Mouse (Mus musculus) embryonic facial prominence, embryonic 10.5 days (tissue): Measurements from ENCODE around the gene Cacng3. TPM values are rescaled to one million over a fixed set of nuclear protein-coding genes. Genes with fewer than 3 reads are reported as not detected.
A peak's percentile ranks its signal among the peaks of the same experiment; 100 is the strongest.

ENCODE experiments used
- DNase-seq: peaks from one replicate; pipeline ENCODE4 v3.0.0-alpha.2; 2017; ENCODE audit warnings: low spot score
- H3K27ac ChIP-seq: fragments of 300-500 bp; sonication (generic); replicated peaks from 2 replicates; pipeline ENCODE4 v1.5.1; 2016; ENCODE audit warnings: mild to moderate bottlenecking
- H3K27me3 ChIP-seq: fragments of 300-500 bp; sonication (generic); replicated peaks from 2 replicates; pipeline ENCODE4 v1.6.1; 2016; ENCODE audit warnings: low read depth, mild to moderate bottlenecking; ENCODE audit not compliant: poor library complexity, severe bottlenecking
- H3K36me3 ChIP-seq: fragments of 300-500 bp; sonication (generic); replicated peaks from 2 replicates; pipeline ENCODE4 v1.6.1; 2016; ENCODE audit warnings: mild to moderate bottlenecking, moderate library complexity
- H3K4me1 ChIP-seq: fragments of 300-500 bp; sonication (generic); 2 replicates; pipeline ENCODE4 v1.6.1; 2016
- H3K4me3 ChIP-seq: fragments of 300-500 bp; sonication (generic); 2 replicates; pipeline ENCODE4 v1.5.1; 2016; ENCODE audit warnings: mild to moderate bottlenecking, moderate library complexity
- H3K9me3 ChIP-seq: fragments of 300-500 bp; sonication (generic); 2 replicates; pipeline ENCODE4 v1.6.1; 2016; ENCODE audit warnings: mild to moderate bottlenecking
- WGBS: fragments of 180-500 bp; shearing (Covaris S2); methylation state at CpG from one replicate; pipeline ENCODE4 v1.1.7; 2016; 5-methylcytosine and 5-hydroxymethylcytosine counted together
- polyA plus RNA-seq: library from polyadenylated mRNA; unstranded; fragments of >200 nt; fragmentation: Nextera tagmentation; extraction: Ambion mirVana; gene quantifications from 2 replicates; pipeline ENCODE4 v1.2.1, GENCODE M21; 2016

The Cacng3 gene
- polyA plus RNA-seq, 1 experiment from 2014 or later = 0.06 TPM

DNA sequence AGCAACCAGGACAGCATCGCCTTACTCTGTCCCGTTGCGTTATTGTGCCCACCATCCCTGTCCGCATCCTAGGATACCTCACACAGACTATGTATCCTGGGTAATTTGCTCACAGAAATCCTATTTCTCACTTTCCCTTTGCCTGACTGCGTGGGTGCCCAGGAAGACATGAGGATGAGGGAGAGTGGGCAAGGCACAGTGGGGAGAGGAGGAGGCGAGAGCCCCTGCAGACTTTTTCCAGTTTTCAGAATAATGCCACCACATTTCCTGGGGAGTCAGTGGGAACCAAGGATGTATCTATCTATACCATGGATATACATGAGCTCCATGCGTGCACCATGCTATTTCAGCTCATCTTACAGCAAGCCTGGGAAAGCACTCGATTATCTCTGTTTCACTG, 57.9 kb downstream of the Cacng3 start:
- Histone ChIP-seq H3K9me3 (no peaks in the 10 kb centered on the region), H3K36me3 (no peaks in the 10 kb centered on the region), H3K27ac (no peak overlapping the region), H3K4me1 (0 out of 2 replicates have a peak, but pooled peaks cover 4% of the 10 kb centered on the region), H3K27me3 (no peaks in the 10 kb centered on the region), H3K4me3 (no peak overlapping the region)
- DNase-seq = no peak
- 89% methylated on average over 8 of the region's 8 CpGs for WGBS

DNA sequence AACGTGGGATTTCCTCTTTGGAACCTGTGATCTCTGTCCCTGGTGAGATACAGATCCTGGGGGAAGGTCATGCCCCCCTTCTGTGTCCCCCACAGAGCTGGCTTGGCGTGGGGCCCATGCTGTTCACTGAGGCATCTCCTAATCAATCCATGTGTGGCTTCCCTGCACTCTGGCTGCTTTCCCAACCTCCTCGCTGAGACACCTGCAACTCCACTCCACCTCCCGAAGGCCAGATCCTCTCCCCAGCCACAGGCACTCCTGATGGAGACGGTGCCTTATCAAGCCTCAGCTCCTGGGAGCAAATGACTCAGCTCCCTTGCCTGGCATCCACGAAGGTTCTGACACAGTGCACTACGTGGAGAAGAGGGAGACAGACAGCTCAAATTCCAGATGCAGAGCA, 58.6 kb downstream of the Cacng3 start:
- Histone ChIP-seq H3K9me3 (no peaks in the 10 kb centered on the region), H3K4me3 (no peak overlapping the region), H3K27me3 (no peaks in the 10 kb centered on the region), H3K36me3 (no peaks in the 10 kb centered on the region), H3K27ac (0 out of 2 replicates have a peak overlapping the region, but pooled peaks have one; percentile 24), H3K4me1 (0 out of 2 replicates have a peak, but pooled peaks cover 4% of the 10 kb centered on the region)
- no peak for DNase-seq
- 52% methylated on average over 7 of the region's 7 CpGs for WGBS

DNA sequence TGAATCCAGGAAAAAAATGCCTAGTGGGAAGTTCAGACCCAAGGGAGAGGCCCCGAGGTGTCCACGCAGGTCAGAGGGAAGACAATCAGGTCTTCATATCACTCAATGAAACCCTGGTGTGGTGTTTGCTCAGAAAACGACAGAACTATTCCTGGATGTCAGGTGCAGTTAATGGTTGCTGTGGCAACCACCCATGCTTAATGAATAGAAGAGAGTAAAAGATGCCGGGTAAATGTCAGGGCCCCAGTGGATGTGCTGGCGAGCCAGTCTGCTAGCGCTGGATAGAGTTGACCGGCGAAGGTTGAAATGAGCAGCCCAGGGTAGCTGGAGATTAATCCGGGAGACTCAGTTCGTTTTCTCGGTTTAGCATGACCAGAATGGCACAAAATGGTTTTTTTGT, 65.0 kb downstream of the Cacng3 start:
- no peak for DNase-seq
- H3K27ac ChIP-seq = no peak overlapping the region
- H3K4me3 ChIP-seq = no peak overlapping the region
- no peaks in the 10 kb centered on the region for H3K36me3 ChIP-seq
- no peaks in the 10 kb centered on the region for H3K9me3 ChIP-seq
- H3K4me1 ChIP-seq = no peaks in the 10 kb centered on the region
- no peaks in the 10 kb centered on the region for H3K27me3 ChIP-seq
- WGBS = 71% methylated on average over 11 of the region's 11 CpGs

DNA sequence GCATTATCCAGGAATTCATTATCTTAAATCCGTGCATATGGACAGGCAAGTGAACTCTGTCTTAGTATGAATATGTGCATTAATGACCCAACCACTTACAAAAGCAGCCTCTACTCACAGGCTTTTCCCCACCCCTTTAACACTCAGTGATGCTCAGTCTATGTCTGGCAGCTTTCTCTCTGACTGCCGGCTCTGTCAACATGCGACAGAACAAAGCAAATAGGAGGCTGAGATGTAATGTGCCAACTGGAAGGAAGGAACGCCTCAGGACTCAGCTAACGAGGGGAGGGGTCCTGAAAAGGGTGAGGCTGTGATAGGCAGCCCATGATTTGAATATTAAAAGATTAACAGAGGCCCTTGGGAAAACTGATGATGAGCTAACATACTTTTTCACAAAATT, 68.2 kb downstream of the Cacng3 start:
- Histone ChIP-seq H3K27ac (no peak overlapping the region), H3K27me3 (no peaks in the 10 kb centered on the region), H3K36me3 (no peaks in the 10 kb centered on the region), H3K4me1 (no peaks in the 10 kb centered on the region), H3K4me3 (no peak overlapping the region), H3K9me3 (no peaks in the 10 kb centered on the region)
- DNase-seq = no peak
- WGBS = 58% methylated on average over 5 of the region's 5 CpGs

DNA sequence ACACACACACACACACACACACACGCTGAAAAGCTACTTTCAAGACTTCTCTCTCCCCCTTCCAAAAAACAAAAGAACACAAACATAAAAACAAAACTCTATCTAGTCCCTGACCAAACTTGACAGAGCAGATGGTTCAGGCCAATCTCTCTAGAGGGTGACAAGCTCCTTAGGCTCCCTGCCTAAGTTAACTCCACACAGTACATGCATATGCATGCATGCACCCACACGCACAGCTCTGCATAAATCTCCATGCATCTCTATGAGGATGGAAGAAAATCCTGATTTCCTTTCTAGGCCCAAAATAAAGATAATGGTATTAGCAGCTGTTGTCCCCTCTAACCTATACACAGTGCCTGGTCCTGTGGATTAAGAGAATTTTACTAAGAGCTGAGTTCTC, 70.4 kb downstream of the Cacng3 start:
- no peaks in the 10 kb centered on the region for H3K36me3 ChIP-seq
- no peak overlapping the region for H3K4me3 ChIP-seq
- 92% methylated on average over 2 of the region's 2 CpGs for WGBS
- H3K27me3 ChIP-seq = no peaks in the 10 kb centered on the region
- no peak overlapping the region for H3K27ac ChIP-seq
- no peak for DNase-seq
- H3K4me1 ChIP-seq = no peaks in the 10 kb centered on the region
- no peaks in the 10 kb centered on the region for H3K9me3 ChIP-seq

DNA sequence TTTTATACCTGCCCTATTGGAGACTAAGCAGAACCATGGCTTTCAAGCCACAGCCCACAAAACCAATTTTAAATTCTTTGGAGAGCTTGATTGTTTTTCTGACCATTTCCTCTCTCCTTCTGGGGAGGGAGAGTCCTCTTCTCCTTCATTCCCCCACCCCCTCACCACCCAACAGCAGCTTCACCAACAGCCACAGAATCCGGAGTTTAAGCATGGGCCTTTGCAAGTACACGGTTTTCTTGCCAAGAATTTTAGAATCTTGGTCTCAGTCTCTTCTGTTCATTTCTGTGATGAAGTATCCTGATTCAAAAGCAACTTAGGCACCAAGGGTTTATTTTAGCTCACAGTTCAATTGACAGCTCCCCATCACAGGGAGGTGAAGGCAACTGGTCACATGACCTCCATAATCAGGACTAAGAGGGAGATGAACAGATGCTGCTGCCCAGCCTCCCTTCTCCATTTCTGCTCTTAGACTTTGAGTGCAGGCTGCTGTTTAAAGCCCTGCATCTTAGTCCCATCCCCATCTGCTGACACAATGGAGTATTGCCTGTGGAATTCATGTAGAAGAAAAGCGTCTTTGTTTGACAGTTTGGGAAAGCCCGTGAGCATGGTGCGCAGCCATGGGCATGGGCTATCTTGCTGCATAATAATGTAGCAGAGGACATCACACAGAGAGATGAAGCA, 85.8 kb downstream of the Cacng3 start:
- DNase-seq = no peak
- no peaks in the 10 kb centered on the region for H3K27me3 ChIP-seq
- no peaks in the 10 kb centered on the region for H3K4me1 ChIP-seq
- no peaks in the 10 kb centered on the region for H3K36me3 ChIP-seq
- no peak overlapping the region for H3K27ac ChIP-seq
- no peaks in the 10 kb centered on the region for H3K9me3 ChIP-seq
- WGBS = 75% methylated on average over 5 of the region's 5 CpGs
- no peak overlapping the region for H3K4me3 ChIP-seq

DNA sequence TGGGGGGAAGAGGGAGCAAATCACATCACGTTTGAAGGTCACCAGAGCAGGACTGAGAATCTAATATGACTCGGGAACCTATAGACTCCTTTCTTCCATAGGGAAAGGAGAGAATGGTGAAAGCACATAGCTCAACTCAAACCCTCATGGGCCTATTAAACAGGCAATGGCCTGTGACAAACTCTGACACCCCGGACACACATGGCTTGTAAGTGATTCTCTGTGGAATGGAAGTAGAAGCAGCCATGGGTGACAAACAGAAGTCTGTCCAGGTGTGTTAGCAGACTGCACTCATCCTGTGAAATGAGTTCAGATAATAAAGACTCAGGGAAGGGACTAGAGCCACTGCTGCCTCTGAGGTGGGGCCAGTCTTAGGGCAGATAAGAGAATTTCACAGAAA, 88.4 kb downstream of the Cacng3 start:
- H3K27me3 ChIP-seq = no peaks in the 10 kb centered on the region
- WGBS = 80% methylated on average over 3 of the region's 3 CpGs
- H3K27ac ChIP-seq = no peak overlapping the region
- no peaks in the 10 kb centered on the region for H3K36me3 ChIP-seq
- no peak overlapping the region for H3K4me3 ChIP-seq
- no peaks in the 10 kb centered on the region for H3K4me1 ChIP-seq
- no peaks in the 10 kb centered on the region for H3K9me3 ChIP-seq
- DNase-seq = no peak

DNA sequence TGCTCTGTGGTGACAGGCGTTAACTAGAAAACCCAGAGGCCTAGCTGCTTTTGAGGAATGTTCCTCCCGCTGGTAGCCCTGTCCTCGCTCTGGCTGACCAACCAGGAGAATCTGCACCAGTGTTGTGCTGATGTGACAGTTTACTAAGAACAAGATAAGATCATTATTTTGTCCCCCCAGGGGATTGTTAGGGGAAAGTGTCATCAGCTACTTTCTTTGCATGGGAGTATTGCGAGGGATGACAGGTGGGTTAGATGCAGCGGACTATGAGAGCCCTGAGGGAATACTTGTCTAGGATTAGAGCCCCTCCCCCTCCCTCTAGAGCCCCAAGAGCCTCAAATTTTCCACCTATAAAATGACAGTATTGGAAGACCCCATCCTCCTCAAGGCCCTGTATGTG, 94.2 kb downstream of the Cacng3 start:
- DNase-seq = no peak

DNA sequence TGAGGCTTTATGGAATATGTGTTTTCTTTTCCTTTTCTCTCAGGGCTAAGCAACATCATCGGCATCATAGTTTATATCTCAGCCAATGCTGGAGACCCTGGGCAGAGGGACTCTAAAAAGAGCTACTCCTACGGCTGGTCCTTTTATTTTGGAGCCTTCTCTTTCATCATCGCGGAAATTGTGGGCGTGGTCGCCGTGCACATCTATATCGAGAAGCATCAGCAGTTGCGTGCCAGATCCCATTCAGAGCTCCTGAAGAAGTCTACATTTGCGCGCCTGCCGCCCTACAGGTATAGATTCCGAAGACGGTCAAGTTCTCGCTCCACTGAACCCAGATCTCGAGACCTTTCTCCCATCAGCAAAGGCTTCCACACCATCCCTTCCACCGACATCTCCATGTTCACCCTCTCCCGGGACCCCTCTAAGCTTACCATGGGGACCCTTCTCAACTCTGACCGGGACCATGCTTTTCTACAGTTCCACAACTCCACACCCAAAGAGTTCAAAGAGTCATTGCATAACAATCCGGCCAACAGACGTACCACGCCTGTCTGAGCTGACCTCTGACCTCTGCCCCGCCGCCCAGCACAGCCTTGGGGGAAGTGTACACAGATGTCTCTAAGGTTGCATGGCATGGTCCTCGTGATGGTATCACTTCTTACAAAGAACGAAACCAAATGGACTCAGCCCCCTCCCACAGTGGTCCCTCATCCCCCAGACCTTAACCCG, 98.2 kb downstream of the Cacng3 start:
- DNase-seq = no peak
- Histone ChIP-seq H3K9me3 (no peaks in the 10 kb centered on the region), H3K4me1 (peaks cover 8% of the 10 kb centered on the region; the same call in 1 of the 2 replicates), H3K27ac (no peak overlapping the region), H3K4me3 (no peak overlapping the region), H3K27me3 (no peaks in the 10 kb centered on the region), H3K36me3 (no peaks in the 10 kb centered on the region)
- WGBS = 84% methylated on average over 27 of the region's 27 CpGs

More for the DNA sequence above, 94.2 kb downstream of the Cacng3 start:
- no peak overlapping the region for H3K4me3 ChIP-seq
- no peak overlapping the region for H3K27ac ChIP-seq
- peaks cover 4% of the 10 kb centered on the region; the same call in 1 of the 2 replicates for H3K4me1 ChIP-seq
- H3K27me3 ChIP-seq = no peaks in the 10 kb centered on the region
- H3K36me3 ChIP-seq = no peaks in the 10 kb centered on the region
- 67% methylated on average over 5 of the region's 5 CpGs for WGBS
- H3K9me3 ChIP-seq = no peaks in the 10 kb centered on the region

DNA sequence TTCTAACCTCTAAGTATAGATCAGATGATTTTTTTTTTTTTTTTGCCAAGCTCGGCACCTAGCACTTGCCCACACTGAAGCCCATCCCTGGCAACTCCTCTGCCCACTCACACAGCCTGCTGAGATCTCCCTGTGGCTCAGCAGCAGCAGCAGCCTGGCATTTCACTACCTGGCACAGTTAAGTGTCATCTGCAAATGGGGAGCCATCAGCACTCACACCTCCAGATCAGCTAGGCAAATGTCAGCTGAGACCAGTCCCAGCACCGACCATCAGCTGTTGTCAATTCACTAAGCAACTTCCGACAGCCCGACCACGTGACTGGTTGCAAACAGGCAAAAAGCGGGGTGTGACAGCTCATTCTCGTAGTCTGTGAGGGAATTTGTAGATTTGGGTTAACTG, 109.3 kb downstream of the Cacng3 start:
- Histone ChIP-seq H3K4me1 (no peaks in the 10 kb centered on the region), H3K36me3 (no peaks in the 10 kb centered on the region), H3K27me3 (no peaks in the 10 kb centered on the region), H3K27ac (no peak overlapping the region), H3K4me3 (no peak overlapping the region), H3K9me3 (no peaks in the 10 kb centered on the region)
- WGBS = 82% methylated on average over 7 of the region's 7 CpGs
- DNase-seq = no peak

DNA sequence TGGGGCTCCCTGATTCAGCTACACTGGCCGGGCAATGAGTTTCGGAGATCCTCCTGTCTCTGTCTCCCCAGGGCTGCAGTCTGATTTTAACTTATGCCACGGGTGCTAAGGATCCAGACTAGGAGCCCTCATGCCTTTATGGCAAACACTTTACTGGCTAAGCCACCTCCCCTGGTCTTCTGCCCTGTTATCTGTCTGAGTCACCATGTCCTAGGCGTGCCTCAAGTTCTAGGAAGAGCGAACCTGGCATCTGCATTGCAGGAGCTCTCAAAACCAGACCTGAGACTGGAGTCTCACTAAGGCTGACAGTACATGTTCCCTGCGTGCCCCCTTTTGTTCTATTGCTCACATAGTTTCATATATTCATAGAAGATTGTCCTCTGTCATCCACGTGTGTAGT, 119.6 kb downstream of the Cacng3 start:
- H3K4me3 ChIP-seq = no peak overlapping the region
- 90% methylated on average over 7 of the region's 7 CpGs for WGBS
- no peaks in the 10 kb centered on the region for H3K36me3 ChIP-seq
- H3K9me3 ChIP-seq = no peaks in the 10 kb centered on the region
- no peaks in the 10 kb centered on the region; the same call in 1 of the 2 replicates for H3K4me1 ChIP-seq
- no peak overlapping the region for H3K27ac ChIP-seq
- no peak for DNase-seq
- no peaks in the 10 kb centered on the region for H3K27me3 ChIP-seq

DNA sequence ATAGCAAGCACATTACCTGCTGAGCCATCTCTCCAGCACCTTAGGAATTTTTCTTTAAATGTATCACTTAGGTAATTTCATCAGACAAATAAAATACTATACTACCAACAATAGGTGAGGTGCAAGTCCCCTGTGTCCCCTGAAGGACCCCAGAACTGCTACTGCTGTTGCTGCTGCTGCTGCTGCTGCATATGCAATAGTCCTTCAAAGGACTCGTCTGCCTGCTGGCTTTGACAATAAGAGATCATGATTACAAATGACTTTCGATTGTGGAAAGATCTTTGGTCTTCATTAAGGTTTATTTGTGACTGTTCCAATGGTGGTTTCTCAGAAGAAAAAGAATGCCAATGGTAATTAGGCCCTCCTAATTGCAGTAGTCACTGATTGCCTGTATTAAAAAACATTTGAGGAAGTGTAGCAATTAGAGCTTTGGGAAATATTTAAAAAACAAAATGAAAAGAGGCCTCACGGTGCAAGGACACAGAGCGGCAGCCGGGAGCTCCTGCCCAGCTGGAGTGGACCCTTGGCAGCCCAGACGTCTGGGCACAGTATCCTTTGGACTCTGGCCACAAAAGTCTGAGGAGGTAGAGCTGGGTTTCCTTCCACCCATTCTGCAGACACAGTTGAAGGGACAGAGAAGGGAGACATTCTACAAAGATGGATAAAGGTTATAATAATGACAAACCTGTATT, 123.5 kb downstream of the Cacng3 start:
- no peak overlapping the region for H3K27ac ChIP-seq
- no peaks in the 10 kb centered on the region for H3K27me3 ChIP-seq
- H3K36me3 ChIP-seq = no peaks in the 10 kb centered on the region
- H3K4me3 ChIP-seq = no peak overlapping the region
- no peak for DNase-seq
- 56% methylated on average over 6 of the region's 6 CpGs for WGBS
- no peaks in the 10 kb centered on the region; the same call in 1 of the 2 replicates for H3K4me1 ChIP-seq
- no peaks in the 10 kb centered on the region for H3K9me3 ChIP-seq

DNA sequence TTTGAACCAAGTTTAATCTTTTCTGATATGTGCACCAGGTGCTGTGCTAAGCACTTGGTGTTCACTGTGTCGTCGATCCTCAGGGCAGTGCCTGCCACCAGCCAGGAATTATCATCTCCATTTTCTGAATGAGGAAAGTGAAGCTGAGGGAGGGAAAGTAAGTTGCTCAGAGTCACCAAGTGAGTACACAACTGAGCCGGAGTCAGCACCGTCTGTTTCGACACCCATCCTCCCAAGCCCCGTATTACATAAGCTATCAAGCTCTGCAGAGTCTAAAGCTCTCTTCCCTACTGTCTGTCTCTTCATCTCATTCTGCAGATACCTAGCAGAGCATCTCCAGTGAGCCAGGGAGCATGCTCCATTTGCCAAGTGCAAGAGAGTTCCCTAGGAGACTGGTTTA, 124.8 kb downstream of the Cacng3 start:
- Histone ChIP-seq H3K36me3 (no peaks in the 10 kb centered on the region), H3K27me3 (no peaks in the 10 kb centered on the region), H3K4me3 (no peak overlapping the region), H3K27ac (no peak overlapping the region), H3K4me1 (no peaks in the 10 kb centered on the region), H3K9me3 (no peaks in the 10 kb centered on the region)
- no peak for DNase-seq
- 87% methylated on average over 6 of the region's 6 CpGs for WGBS
